Mouse (Mus musculus) small intestine, adult 2 months (tissue): ENCODE data around the gene Unc119b.
A peak's percentile ranks its signal among the peaks of the same experiment; 100 is the strongest.

Source experiments
- CTCF ChIP-seq: fragments of 200-500 bp; IDR thresholded peaks from 2 replicates; pipeline ENCODE4 v1.5.1; 2012; ENCODE audit warnings: low read depth, mild to moderate bottlenecking, control low read depth, inconsistent platforms, low read length, moderate library complexity, mixed read lengths; ENCODE audit not compliant: insufficient replicate concordance, insufficient read length; ENCODE audit errors: extremely low read depth
- POLR2A ChIP-seq: fragments of 200-500 bp; IDR thresholded peaks from 2 replicates; pipeline ENCODE4 v1.6.1; 2012; ENCODE audit warnings: low read depth, mild to moderate bottlenecking, control low read depth, inconsistent platforms, low read length, moderate library complexity

- TF ChIP-seq CTCF (no peak), POLR2A (peak; percentile 29; the same call in 1 of the 2 replicates)
Observed at GRCm38 (mm10) chr5:115134234-115135165, at the start of gene Unc119b.
